Mouse (Mus musculus): ENCODE results near the gene Psmb3.
"Not testable (repeated sequence)": the region's sequence is repeated elsewhere in the genome, so short reads cannot be mapped to it uniquely, and the experiment has no call there.

Psmb3 gene

DNA sequence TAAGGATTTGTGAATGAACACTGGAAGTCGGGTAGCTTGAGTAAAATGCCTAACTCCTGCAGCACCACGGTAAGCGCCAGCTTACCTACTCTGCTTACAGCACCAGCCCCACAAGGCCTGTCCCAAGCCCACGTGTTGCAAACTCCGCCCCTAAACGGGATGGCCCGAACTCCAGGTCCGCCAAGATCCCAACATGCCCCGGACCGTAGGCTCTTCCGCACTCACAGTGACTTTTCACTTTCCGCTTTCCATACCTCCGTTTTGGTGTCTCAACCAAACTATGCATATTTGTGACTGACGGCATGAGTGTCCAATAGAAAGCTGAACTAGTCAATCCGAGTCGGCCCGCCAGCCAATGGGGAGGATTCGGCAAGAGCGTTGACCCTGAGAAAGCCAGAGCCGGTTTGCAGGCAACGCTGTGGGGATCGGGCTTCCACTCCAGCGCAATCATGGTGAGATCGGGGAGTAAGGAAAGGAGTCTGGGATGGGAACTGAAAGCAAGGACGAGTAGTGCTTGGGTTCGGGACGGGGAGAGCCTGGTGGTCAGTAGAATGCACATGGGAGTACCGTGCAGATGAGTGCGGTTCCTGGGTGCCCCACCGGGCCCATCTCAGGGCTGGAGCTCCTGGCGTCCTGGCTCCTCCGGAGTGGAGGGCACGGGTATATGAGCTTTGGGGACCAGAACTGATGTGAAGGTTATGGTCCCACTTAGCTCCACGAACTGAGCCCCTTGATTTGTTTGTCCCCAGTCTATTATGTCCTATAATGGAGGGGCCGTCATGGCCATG is at the start of gene Psmb3:
Gene Psmb3 (plus strand): TSS at position 361 of the 788 bp plus-strand sequence.
- peak; percentile 99 for DNase-seq (ENCODE audit: low read depth)

GRCm38 (mm10) chr11:97654210-97654609 is 49.0 kb upstream of the Psmb3 start:
- DNase-seq (ENCODE audit: low read depth) = no peak

DNA sequence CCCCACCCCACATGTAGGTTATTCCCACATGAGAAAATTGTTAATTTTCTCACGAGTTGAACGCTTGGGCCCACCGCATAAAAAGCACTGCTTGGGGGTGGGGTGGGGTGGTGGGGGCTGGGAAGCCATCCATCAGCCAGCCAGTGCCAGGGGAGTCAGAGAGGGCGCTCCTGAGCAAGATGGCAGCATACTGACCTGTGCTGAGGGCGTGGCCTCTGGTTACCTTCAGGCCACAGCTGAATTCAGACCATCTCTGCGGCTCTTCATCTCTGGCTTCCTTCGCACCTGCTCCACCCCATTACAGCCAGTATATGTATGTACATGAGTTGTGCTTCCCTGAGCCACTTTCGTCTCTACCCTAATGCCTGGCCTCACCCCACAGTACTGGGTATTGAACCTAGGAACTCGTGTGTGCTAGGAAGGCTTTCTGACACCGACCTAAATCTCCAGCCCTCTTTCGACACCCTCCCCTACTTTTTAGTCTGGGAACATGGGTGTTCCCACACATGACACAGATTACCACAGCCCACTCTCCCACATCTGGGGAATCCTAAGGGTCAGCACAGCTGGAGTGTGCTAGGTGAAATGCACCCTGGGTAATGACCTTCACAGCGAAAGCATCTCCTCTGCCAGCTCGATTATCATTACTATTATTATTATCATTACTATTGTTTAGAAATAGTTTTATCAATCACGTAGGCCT is 46.8 kb upstream of the Psmb3 start:
- DNase-seq (ENCODE audit: low read depth) = no peak

GRCm38 (mm10) chr11:97657184-97657945 is 45.8 kb upstream of the Psmb3 start:
- DNase-seq (ENCODE audit: low read depth) = no peak

GRCm38 (mm10) chr11:97657967-97658366 is 45.2 kb upstream of the Psmb3 start:
- not testable (repeated sequence) for DNase-seq (ENCODE audit: low read depth)

GRCm38 (mm10) chr11:97658751-97659266 is 44.4 kb upstream of the Psmb3 start:
- no peak for DNase-seq (ENCODE audit: low read depth)

DNA sequence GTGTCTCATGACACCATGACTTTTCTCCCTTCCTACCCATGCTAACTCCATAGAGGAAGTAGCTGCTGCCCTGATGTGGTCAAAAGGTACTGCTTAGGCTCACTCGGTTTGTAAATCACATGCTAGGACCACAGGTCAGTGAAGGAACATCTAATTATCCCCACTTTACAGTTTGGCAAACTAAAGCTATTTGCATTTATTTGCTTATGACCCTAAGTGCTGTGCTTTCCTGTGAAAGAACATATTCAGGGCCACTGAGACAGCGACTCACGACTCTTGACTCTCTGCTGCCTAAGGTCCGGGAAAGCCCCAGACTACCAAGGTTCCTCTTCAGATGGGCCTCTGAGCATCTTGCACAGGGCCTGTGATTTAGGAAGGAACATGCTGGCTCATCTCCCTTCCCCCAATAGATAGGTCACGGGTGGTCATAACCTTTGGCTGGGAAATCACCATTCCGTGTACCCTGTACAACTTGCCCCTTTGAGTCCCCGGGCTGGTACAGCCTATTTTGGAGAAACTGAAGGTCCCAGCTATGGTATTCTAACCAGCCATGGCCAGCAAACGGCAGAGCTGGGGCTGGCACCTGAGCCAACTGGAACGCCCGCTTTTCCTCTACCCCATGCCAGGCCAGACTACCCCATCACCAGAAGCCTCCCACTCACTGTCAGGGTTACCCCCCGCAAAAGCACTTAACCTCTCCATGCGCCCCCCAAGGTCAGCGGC is 43.8 kb upstream of the Psmb3 start:
- peak; percentile 77 for DNase-seq (ENCODE audit: low read depth)

DNA sequence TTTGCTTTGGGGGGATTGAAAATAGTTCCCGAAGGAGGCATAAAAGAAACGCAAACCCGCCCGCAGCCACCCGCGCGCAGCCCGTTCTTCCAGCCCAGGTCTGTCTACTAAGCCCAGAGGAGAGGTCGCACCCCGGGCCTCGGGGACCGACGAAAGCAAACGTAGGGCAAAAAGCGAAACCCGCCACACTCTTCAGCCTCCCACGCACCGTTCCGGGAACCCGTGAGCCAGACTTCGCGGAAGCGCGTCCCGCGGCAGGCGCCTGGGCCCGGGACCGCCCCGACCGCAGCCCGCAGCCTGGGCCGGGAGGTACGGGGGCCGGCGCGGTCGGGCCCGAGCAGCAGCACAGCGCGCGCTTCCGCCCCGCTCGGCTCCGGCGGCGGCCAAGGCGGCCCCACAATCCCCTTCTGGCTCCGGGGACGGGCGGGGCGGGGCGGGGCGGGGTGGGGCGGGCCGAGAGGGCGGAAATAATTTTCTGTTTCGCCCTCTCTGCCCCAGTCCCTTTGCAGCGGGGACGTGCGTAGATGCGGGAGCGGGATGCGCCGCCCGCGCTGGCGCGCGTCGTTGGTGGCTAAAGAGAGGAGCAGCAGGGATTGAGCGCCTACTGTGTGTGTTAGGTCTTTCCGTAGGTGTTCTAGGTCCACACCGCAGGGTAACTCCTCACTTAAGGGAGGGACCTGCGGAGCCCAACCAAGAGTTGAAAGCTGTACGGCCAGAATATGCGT is 43.0 kb upstream of the Psmb3 start:
- peak; percentile 83 for DNase-seq (ENCODE audit: low read depth)

DNA sequence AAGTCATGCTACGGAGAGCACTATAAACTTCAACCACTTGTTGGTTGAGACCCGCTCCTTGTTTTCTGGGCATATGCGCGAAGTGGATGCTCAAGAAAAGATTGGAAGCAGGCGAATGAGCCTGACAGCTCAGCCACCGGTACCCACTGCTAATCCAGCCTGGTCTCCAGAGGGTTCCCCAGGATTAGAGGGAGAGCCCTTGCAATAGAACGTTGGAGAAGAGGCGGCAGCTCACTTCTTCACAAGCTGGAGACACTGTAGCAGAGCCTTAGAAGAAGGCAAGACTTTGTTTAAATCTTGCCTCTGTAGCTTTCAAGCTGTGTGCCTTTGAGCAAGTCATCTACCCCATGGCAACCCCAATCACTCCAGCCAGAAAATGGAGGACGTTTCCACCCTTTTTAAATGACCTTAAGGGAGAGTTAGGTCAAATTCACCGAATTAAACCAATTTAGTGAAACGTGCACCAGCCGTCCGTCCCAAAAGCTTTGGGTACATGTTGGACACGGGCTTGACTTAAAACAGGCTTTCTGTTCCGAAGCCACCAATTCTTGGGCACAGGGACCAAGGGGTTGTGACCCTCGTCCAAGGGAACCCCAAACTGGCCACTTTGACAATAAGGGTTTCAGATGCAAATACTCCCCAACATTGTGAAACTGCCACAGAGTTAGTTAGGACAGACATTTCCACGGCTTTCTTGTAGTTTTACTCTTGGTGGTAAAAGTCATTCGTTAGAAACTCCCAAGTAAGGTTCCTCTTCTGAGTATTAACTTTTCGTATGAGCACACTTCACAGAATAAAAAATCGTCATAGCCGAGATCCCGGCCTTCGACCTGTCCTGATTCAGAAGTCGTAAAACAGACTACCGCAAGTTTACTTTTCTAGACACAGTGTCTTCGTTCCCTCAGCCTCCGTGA is 42.2 kb upstream of the Psmb3 start:
- peak; percentile 63 for DNase-seq (ENCODE audit: low read depth)

GRCm38 (mm10) chr11:97661648-97662133 is 41.5 kb upstream of the Psmb3 start:
- DNase-seq (ENCODE audit: low read depth) = no peak

DNA sequence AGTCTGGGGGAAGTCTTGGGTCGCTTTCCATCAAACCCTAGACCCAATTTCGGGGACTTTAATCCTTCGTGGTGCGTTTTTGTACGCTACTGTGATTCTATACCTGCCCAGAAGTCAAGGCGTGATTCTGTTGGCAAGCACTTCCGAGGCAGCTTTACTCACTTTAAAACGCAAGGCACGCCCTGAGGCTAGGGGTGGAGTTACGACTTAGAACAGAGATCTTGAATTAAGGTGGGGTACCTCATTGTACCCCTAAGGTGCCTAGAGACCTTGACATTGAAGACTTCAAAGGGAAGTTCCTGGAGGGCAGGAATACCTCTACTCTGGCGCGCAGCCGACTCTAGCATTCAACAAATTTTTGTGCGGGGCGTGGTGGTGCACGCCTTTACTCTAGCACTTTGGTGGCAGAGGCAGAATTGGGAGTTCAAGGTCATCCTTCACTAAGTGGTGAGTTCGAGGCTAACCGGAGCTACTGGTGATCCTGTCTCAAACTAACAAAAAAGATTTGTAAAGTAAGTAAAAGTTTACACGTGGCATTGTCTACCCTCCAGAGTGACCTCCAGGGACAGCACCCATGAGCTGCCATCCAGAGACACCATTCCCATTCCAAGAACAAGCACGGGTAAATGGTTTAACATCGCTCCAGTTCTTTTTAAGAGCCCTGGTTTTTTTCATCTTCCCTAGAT is 40.8 kb upstream of the Psmb3 start:
- peak; percentile 86 for DNase-seq (ENCODE audit: low read depth)

GRCm38 (mm10) chr11:97662893-97663527 is 40.2 kb upstream of the Psmb3 start, which contains the start of gene Mllt6:
Gene Mllt6 (plus strand): TSS chr11:97663414.
- peak; percentile 77 for DNase-seq (ENCODE audit: low read depth)

- peak; percentile 49 for DNase-seq (ENCODE audit: low read depth)
Observed at GRCm38 (mm10) chr11:97663528-97664338, 39.5 kb upstream of the Psmb3 start.

- DNase-seq (ENCODE audit: low read depth) = peak; percentile 42
Observed at GRCm38 (mm10) chr11:97664339-97664665, 38.9 kb upstream of the Psmb3 start.

DNA sequence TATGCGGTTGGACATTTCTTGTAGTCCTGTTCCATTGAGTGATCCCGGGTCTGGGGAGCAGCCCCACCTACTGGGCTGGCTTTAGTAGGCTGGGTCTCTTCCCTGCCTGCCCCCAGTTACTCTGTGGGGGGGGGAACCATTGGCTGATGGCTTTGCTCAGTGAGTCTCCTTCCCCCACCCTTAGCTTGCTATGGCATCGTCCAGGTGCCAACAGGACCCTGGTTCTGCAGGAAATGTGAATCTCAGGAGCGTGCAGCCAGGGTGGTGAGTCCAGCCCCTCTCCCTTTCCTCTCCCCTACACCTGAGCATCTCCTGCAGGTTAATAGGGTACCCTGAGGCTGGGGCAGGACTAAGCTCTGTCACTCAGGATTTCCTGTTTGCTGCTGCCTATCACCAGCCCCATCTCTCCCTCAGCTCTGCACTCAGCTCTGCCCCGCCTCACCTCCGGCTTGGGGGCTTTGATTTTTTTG is 38.4 kb upstream of the Psmb3 start:
- DNase-seq (ENCODE audit: low read depth) = peak; percentile 64

- no peak for DNase-seq (ENCODE audit: low read depth)
Observed at GRCm38 (mm10) chr11:97665431-97665830, 37.8 kb upstream of the Psmb3 start.

GRCm38 (mm10) chr11:97666221-97666620 is 37.0 kb upstream of the Psmb3 start:
- no peak for DNase-seq (ENCODE audit: low read depth)

DNA sequence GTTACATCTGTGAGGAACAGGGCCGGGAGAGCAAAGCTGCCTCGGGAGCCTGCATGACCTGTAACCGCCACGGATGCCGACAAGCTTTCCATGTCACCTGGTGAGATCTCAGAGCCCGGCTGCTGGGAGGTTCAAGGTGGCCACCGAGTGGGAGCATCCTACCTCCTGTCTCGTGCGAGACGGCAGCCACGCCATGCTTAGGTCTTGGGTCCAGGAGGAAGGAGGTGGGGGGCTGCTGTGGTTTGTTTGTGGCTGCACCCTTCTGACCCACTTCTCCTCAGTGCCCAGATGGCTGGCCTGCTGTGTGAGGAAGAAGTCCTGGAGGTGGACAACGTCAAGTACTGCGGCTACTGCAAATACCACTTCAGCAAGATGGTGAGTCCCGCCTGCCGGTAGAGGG is 36.4 kb upstream of the Psmb3 start:
- DNase-seq (ENCODE audit: low read depth) = no peak

Measured in naive thymus-derived CD4-positive, alpha-beta T cell, adult 2 months (primary cell).